Mouse (Mus musculus) neural tube, embryonic 12.5 days (tissue): ENCODE results near the gene Coro2a. TPM values are rescaled to one million over a fixed set of nuclear protein-coding genes. Genes with fewer than 3 reads are reported as not detected.
"Not testable (repeated sequence)": the region's sequence is repeated elsewhere in the genome, so short reads cannot be mapped to it uniquely, and the experiment has no call there.

Experiments used
- ATAC-seq: fragments of 200-750 bp; cut with Nextera tagmentation; 2 replicates; pipeline ENCODE4 v1.8.0; 2017; ENCODE audit warnings: low read depth, mild to moderate bottlenecking, moderate TSS enrichment, moderate library complexity; ENCODE audit not compliant: low FRiP score
- H3K27ac ChIP-seq: fragments of 300-500 bp; sonication (generic); 2 replicates; pipeline ENCODE4 v1.5.1; 2016
- H3K27me3 ChIP-seq: fragments of 300-500 bp; sonication (generic); replicated peaks from 2 replicates; pipeline ENCODE4 v1.6.1; 2016; ENCODE audit warnings: mild to moderate bottlenecking
- H3K36me3 ChIP-seq: fragments of 300-500 bp; sonication (generic); 2 replicates; pipeline ENCODE4 v1.6.1; 2016; ENCODE audit warnings: mild to moderate bottlenecking
- H3K4me1 ChIP-seq: fragments of 300-500 bp; sonication (generic); 2 replicates; pipeline ENCODE4 v1.6.1; 2016
- H3K4me2 ChIP-seq: fragments of 300-500 bp; sonication (generic); replicated peaks from 2 replicates; pipeline ENCODE4 v1.6.1; 2016; ENCODE audit warnings: mild to moderate bottlenecking
- H3K4me3 ChIP-seq: fragments of 300-500 bp; sonication (generic); 2 replicates; pipeline ENCODE4 v1.5.1; 2016
- H3K9ac ChIP-seq: fragments of 300-500 bp; sonication (generic); 2 replicates; pipeline ENCODE4 v1.6.1; 2016; ENCODE audit warnings: mild to moderate bottlenecking
- H3K9me3 ChIP-seq: fragments of 300-500 bp; sonication (generic); 2 replicates; pipeline ENCODE4 v1.6.1; 2016; ENCODE audit warnings: mild to moderate bottlenecking
- WGBS: fragments of 180-500 bp; shearing (Covaris S2); methylation state at CpG from one replicate; pipeline ENCODE4 v1.1.7; 2016; 5-methylcytosine and 5-hydroxymethylcytosine counted together
- polyA plus RNA-seq: library from polyadenylated mRNA; unstranded; fragments of >200 nt; fragmentation: Nextera tagmentation; extraction: Ambion mirVana; gene quantifications from 2 replicates; pipeline ENCODE4 v1.2.1, GENCODE M21; 2016

Coro2a gene
- polyA plus RNA-seq, 1 experiment from 2014 or later: 18.8 TPM

- H3K4me2 ChIP-seq: no peak overlapping the region
Measured at GRCm38 (mm10) chr4:46578228-46578627, 23.8 kb downstream of the Coro2a start.

GRCm38 (mm10) chr4:46575509-46576284, 26.3 kb downstream of the Coro2a start:
- H3K4me1 ChIP-seq, ATAC-seq, H3K27ac ChIP-seq, H3K36me3 ChIP-seq, H3K9ac ChIP-seq, H3K4me3 ChIP-seq, H3K27me3 ChIP-seq, H3K9me3 ChIP-seq, H3K4me2 ChIP-seq: not testable (repeated sequence)
- WGBS: 92% methylated on average over 6 of the region's 10 CpGs

More at GRCm38 (mm10) chr4:46578228-46578627, 23.8 kb downstream of the Coro2a start:
- H3K4me1 ChIP-seq: no peaks in the 10 kb centered on the region
- no peaks in the 10 kb centered on the region for H3K36me3 ChIP-seq
- H3K4me3 ChIP-seq: no peak overlapping the region
- H3K9me3 ChIP-seq: 0 out of 2 replicates have a peak, but pooled peaks cover 4% of the 10 kb centered on the region
- WGBS: 88% methylated on average over 1 of the region's 1 CpGs
- H3K27ac ChIP-seq: no peak overlapping the region
- H3K27me3 ChIP-seq: no peaks in the 10 kb centered on the region
- ATAC-seq: no peak
- no peak overlapping the region for H3K9ac ChIP-seq

DNA sequence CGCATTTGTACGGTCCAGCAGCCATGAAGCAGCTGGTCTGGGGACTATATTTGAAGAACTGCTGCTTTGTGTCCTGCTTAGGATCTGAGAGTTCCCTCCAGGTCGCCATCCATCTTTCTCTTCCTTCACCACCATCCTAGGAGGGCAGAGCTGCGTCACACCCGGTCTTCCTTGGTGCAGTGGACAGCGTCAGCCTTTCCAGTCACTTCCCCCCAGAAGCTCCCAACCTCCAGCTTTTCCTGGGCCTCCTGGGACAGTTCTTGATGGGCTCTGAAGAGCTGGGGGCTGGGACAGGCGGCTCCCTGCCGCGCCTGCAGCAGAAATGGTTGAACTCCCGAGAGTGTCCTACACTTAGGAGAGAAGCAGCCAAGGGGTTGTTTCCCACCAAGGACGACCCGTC, 27.2 kb downstream of the Coro2a start:
- no peaks in the 10 kb centered on the region for H3K36me3 ChIP-seq
- H3K4me2 ChIP-seq: no peak overlapping the region
- H3K4me1 ChIP-seq: 0 out of 2 replicates have a peak, but pooled peaks cover 2% of the 10 kb centered on the region
- WGBS: 80% methylated on average over 12 of the region's 12 CpGs
- H3K9me3 ChIP-seq: 0 out of 2 replicates have a peak, but pooled peaks cover 6% of the 10 kb centered on the region
- no peak for ATAC-seq
- no peaks in the 10 kb centered on the region for H3K27me3 ChIP-seq
- no peak overlapping the region for H3K27ac ChIP-seq
- H3K9ac ChIP-seq: no peak overlapping the region
- no peak overlapping the region for H3K4me3 ChIP-seq

DNA sequence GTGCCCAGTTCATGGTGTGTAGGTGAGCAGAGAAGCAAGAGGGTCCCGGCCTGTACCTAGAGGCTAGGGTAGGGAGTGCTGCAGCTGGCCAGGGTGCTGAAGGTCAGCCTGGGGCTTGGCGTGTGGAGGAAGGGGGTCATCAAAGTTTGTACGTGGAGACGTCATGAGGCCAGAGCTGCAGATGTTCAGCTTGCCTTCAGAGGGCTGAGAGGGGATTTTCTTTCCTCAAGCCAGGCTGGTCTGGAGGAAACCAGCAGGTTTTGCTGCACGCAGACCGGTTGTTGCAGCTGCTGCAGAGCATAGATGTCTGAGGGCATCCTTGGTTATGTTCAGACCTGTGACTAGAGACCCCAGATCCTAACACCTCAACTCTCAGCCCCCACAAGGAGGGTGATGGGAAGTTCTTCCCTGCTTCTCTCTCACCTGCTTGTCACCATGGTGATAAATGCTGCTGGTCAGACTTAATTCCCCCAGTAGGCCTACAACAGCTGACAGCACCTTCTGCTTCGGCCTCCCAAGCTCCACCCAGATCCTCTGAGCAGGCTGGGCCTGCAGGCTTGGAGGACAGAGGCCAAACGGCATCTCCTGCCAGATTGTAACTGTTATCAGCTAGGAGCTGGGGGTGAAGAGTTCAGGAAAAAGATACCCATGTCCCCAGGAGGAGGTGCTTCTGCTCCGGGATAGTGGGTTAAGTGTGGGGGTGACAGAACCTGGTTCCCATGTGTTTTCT, 27.8 kb downstream of the Coro2a start:
- no peak overlapping the region for H3K4me2 ChIP-seq
- no peak overlapping the region for H3K9ac ChIP-seq
- ATAC-seq: no peak
- no peaks in the 10 kb centered on the region for H3K27me3 ChIP-seq
- 62% methylated on average over 9 of the region's 9 CpGs for WGBS
- no peak overlapping the region for H3K4me3 ChIP-seq
- H3K4me1 ChIP-seq: 0 out of 2 replicates have a peak, but pooled peaks cover 5% of the 10 kb centered on the region
- 0 out of 2 replicates have a peak, but pooled peaks cover 6% of the 10 kb centered on the region for H3K9me3 ChIP-seq
- no peaks in the 10 kb centered on the region for H3K36me3 ChIP-seq
- H3K27ac ChIP-seq: no peak overlapping the region

DNA sequence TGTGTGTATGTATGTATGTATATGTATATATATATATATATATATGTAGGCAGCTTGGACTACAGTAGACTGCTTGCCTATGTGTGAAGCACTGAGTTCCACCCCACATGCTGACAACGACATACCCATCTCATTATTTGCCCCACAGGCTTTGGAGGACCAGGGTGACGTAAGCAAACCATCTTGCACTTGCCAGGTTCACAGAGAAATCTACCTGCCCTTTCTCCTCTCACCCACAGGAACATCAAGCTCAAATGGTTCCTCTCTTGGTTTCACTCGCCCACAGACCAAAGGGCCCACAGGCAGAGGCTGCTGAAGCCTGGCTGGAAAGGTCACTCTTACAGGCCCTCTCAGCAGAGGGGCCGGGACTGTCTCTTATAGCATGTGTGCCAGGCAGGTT, 29.4 kb downstream of the Coro2a start:
- no peak overlapping the region for H3K4me2 ChIP-seq
- no peak for ATAC-seq
- WGBS: 87% methylated on average over 4 of the region's 4 CpGs
- H3K36me3 ChIP-seq: no peaks in the 10 kb centered on the region
- no peak overlapping the region for H3K9ac ChIP-seq
- H3K4me1 ChIP-seq: 0 out of 2 replicates have a peak, but pooled peaks cover 5% of the 10 kb centered on the region
- H3K27me3 ChIP-seq: no peaks in the 10 kb centered on the region
- no peak overlapping the region for H3K4me3 ChIP-seq
- 0 out of 2 replicates have a peak, but pooled peaks cover 3% of the 10 kb centered on the region for H3K9me3 ChIP-seq
- H3K27ac ChIP-seq: no peak overlapping the region

DNA sequence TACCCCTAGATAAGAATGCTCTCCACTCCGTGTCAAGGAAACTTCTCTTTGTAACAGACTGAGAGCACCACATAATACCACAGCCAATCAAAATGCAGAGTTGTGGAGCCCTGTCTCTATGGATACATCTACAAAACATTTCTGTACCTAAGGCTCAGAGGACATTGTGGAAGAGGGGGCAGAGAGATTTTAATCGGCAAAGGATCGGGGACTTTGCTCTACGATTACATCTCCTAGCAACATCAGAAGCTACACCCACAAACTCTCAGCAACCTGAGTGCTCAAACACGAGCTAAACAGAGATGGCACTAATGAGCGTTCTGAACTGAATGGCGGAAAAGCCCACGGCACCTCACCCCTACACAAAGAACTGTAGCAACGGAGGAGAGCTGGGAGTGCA, 30.3 kb downstream of the Coro2a start:
- H3K9ac ChIP-seq: no peak overlapping the region
- no peak overlapping the region for H3K4me3 ChIP-seq
- H3K4me2 ChIP-seq: no peak overlapping the region
- H3K9me3 ChIP-seq: 0 out of 2 replicates have a peak, but pooled peaks cover 3% of the 10 kb centered on the region
- no peak overlapping the region for H3K27ac ChIP-seq
- 90% methylated on average over 9 of the region's 9 CpGs for WGBS
- no peaks in the 10 kb centered on the region for H3K27me3 ChIP-seq
- 0 out of 2 replicates have a peak, but pooled peaks cover 5% of the 10 kb centered on the region for H3K4me1 ChIP-seq
- no peaks in the 10 kb centered on the region for H3K36me3 ChIP-seq
- ATAC-seq: no peak

DNA sequence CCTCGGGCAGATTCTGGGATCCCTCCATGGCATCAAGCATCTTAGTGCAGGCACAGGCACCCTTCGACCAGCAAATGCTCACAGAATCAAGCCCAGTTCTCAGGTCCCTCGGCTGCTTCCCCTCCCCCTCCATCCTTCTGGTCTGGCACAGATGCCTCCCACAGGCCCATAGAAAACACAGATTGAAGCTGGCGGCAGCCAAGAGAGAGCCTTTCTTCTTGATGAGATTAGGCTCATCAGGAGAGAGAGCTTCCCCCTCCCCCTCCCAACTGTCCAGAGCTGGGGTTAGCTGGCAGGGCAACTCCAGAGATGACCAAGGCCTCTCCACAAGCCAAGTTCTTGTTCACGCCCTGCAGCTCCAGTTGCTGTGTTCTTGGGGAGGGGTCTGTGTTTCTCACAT, 32.3 kb downstream of the Coro2a start:
- 43% methylated on average over 5 of the region's 5 CpGs for WGBS
- Histone ChIP-seq H3K4me1 (0 out of 2 replicates have a peak, but pooled peaks cover 5% of the 10 kb centered on the region), H3K27ac (no peak overlapping the region), H3K9ac (no peak overlapping the region), H3K4me2 (no peak overlapping the region), H3K27me3 (no peaks in the 10 kb centered on the region), H3K4me3 (no peak overlapping the region), H3K36me3 (no peaks in the 10 kb centered on the region), H3K9me3 (0 out of 2 replicates have a peak, but pooled peaks cover 3% of the 10 kb centered on the region)
- no peak for ATAC-seq

DNA sequence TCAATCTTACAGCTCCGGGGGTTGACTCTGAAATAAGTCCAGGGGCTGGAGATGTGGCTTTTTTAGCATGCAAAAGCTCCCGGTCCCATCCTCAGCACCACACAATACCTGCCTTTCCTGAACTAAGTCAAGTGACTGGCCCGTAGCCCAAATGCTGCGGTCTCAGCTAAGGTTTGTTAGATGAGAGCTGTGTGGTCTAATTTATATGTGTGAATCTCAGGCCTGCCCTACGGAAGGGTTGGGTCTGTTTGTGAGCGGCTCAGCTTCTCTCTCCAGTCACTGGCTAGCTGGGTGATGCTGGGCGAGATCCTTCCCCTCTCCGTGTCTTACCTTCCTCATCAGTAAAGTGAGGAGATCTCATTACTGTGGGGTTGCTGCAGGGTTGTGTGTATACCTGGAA, 33.8 kb downstream of the Coro2a start:
- H3K9me3 ChIP-seq: 0 out of 2 replicates have a peak, but pooled peaks cover 3% of the 10 kb centered on the region
- ATAC-seq: no peak
- H3K36me3 ChIP-seq: no peaks in the 10 kb centered on the region
- 91% methylated on average over 8 of the region's 8 CpGs for WGBS
- no peak overlapping the region for H3K9ac ChIP-seq
- no peak overlapping the region for H3K4me3 ChIP-seq
- H3K27ac ChIP-seq: no peak overlapping the region
- no peaks in the 10 kb centered on the region for H3K27me3 ChIP-seq
- 0 out of 2 replicates have a peak, but pooled peaks cover 5% of the 10 kb centered on the region for H3K4me1 ChIP-seq
- H3K4me2 ChIP-seq: no peak overlapping the region

DNA sequence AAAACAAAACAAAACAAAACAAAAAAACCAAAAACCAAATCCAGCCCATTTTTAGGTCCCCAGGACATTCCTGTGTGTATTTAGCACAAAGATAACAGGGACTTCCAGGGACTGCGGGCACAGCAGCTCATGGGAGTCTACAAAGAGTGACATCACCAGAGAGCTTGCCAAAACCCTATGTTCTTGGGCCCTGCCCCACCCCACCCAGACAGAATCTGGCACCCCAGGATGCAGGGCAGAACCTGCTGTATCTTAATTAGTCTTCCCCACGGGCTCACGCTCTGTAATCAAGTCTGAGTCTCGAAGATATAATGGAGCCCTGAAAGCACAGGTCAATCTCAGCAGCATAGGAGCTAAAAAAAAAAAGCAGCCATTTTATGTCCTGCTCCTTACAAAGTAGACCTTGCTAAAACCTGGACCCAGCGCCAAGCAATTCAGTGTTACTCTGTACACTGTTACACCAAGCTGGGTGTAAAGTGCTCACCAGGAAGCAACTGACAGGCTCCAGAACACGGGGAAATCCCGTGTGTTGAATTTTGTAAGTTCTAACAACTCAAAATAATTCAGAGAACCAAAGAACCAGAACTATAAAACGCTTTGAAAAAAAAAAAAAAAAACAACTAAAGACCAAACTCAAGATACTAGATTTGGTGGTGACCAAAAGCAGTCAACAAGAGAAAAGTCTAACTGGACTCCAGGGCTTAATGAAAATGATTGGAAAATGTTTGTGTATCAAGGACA, 34.9 kb downstream of the Coro2a start:
- Histone ChIP-seq H3K9me3 (0 out of 2 replicates have a peak, but pooled peaks cover 3% of the 10 kb centered on the region), H3K4me1 (0 out of 2 replicates have a peak, but pooled peaks cover 5% of the 10 kb centered on the region), H3K27me3 (no peaks in the 10 kb centered on the region), H3K27ac (no peak overlapping the region), H3K4me3 (no peak overlapping the region), H3K4me2 (no peak overlapping the region), H3K9ac (no peak overlapping the region), H3K36me3 (no peaks in the 10 kb centered on the region)
- ATAC-seq: no peak
- WGBS: 81% methylated on average over 8 of the region's 8 CpGs

DNA sequence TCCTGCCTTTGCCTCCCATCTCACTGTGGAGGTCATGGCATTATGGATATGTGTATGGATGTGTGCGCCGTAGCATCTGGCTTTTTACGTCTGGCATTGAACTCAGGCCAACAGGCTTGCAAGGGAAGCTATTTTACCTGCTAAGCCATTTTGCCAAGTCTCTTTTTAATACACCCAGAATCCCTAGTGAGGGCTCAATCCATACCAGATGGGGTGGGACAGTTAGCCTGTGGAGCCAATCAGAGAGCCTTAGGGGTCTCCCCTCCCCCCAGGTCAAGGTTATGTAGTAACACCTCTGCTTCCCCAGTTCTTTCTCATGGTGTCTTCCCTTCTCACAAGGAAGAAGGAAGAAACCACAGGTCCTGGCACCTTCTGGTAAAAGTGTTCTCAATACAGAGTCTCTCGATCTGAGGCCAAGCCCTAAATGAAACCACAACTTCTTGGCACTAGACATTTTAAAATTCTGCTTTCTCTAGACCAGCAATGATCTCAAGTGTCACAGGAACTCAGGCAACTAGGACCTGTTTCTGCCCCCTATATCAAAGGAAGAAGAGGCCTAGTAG, 36.5 kb downstream of the Coro2a start:
- Histone ChIP-seq H3K27me3 (no peaks in the 10 kb centered on the region), H3K4me1 (0 out of 2 replicates have a peak, but pooled peaks cover 5% of the 10 kb centered on the region), H3K4me3 (no peak overlapping the region), H3K4me2 (no peak overlapping the region), H3K36me3 (no peaks in the 10 kb centered on the region), H3K9me3 (no peaks in the 10 kb centered on the region), H3K27ac (no peak overlapping the region), H3K9ac (no peak overlapping the region)
- WGBS: 95% methylated on average over 4 of the region's 4 CpGs
- no peak for ATAC-seq

- Histone ChIP-seq H3K4me3 (no peak overlapping the region), H3K36me3 (no peaks in the 10 kb centered on the region), H3K9ac (no peak overlapping the region), H3K27ac (no peak overlapping the region), H3K9me3 (no peaks in the 10 kb centered on the region), H3K4me1 (no peaks in the 10 kb centered on the region), H3K4me2 (no peak overlapping the region), H3K27me3 (no peaks in the 10 kb centered on the region)
- ATAC-seq: no peak
- WGBS: 91% methylated on average over 4 of the region's 4 CpGs
Measured at GRCm38 (mm10) chr4:46564247-46564646, 37.8 kb downstream of the Coro2a start.
